Mouse (Mus musculus) bone marrow macrophage, adult 2 months (primary cell): ENCODE data around the gene Sufu.

Experiments
- CTCF ChIP-seq: IDR thresholded peaks from 2 replicates; pipeline ENCODE4 v1.5.1; 2012; ENCODE audit warnings: low read depth, mild to moderate bottlenecking, low read length, moderate library complexity
- POLR2A ChIP-seq: IDR thresholded peaks from 2 replicates; pipeline ENCODE4 v1.6.1; 2012; ENCODE audit warnings: mild to moderate bottlenecking, low read depth, low read length, borderline replicate concordance

GRCm38 (mm10) chr19:46449261-46450005 is 52.7 kb downstream of the Sufu start:
- TF ChIP-seq POLR2A (no peak), CTCF (no peak)
